Comparison of ENCODE assay signal across 17 mouse cellular contexts in genomic region chr6:30330706-30331105, GRCm38 (mm10).
"Had no signal": no experiment of that assay in that cellular context is flagged by ENCODE, and none has a peak within 500 bp of the region (broad histone marks: within the 10 kb centered on the region; RNA-seq: fewer than 3 reads in every experiment).

No protein-coding gene starts in this region.

- H3K9ac ChIP-seq: neural tube, embryonic 12.5 days; neural tube, embryonic 13.5 days; neural tube, embryonic 15.5 days; stomach, embryonic 15.5 days had no signal

- H3K4me1 ChIP-seq: neural tube, embryonic 12.5 days; neural tube, embryonic 13.5 days; neural tube, embryonic 15.5 days; stomach, embryonic 15.5 days had no signal

- H3K4me3 ChIP-seq: neural tube, embryonic 12.5 days; neural tube, embryonic 13.5 days; neural tube, embryonic 15.5 days; stomach, embryonic 15.5 days had no signal

- H3K27me3 ChIP-seq: neural tube, embryonic 12.5 days; neural tube, embryonic 13.5 days; neural tube, embryonic 15.5 days; stomach, embryonic 15.5 days had no signal

- H3K9me3 ChIP-seq: neural tube, embryonic 12.5 days; neural tube, embryonic 13.5 days; neural tube, embryonic 15.5 days; stomach, embryonic 15.5 days had no signal

- DNase-seq: retina, postnatal 1 day; right cerebral cortex, adult 18-20 months; right cerebral cortex, postnatal 14 days; right cerebral cortex, postnatal 25 days; right cerebral cortex, postnatal 4 days; spleen, adult 18-20 months; thymus, adult 18-20 months; thymus, adult 2 months; thymus, postnatal 14 days; thymus, postnatal 25 days; thymus, postnatal 36 days; thymus, postnatal 4 days had no signal

- H3K27ac ChIP-seq: neural tube, embryonic 12.5 days; neural tube, embryonic 13.5 days; neural tube, embryonic 15.5 days; stomach, embryonic 15.5 days; stomach, postnatal 0 days had no signal

- H3K36me3 ChIP-seq: neural tube, embryonic 12.5 days; neural tube, embryonic 13.5 days; neural tube, embryonic 15.5 days; stomach, embryonic 15.5 days had no signal

- H3K4me2 ChIP-seq: neural tube, embryonic 12.5 days; neural tube, embryonic 13.5 days; neural tube, embryonic 15.5 days; stomach, embryonic 15.5 days had no signal
